Comparison of ENCODE assay signal across 9 mouse cellular contexts in genomic region chr14:25567245-25567644, GRCm38 (mm10).
DNase-seq lines count a peak whose midpoint lies in the region; ATAC-seq and TF ChIP-seq lines count a peak whose summit lies in the region.
"Had no signal": no experiment of that assay in that cellular context is flagged by ENCODE, and none has a peak within 500 bp of the region (broad histone marks: within the 10 kb centered on the region; RNA-seq: fewer than 3 reads in every experiment).

No protein-coding gene starts in this region.

- peak; percentile 84 for DNase-seq in kidney, adult 18-20 months
- peak; percentile 44 for DNase-seq in c-Kit-negative CD71-positive TER-119-positive erythroid progenitor cells, embryonic 14.5 days (ENCODE audit: low read depth, low spot score)
- peak; percentile 44 to 53 for DNase-seq in gastrocnemius, adult 8-10 months (ENCODE audit: low spot score in 2 of 2)
- DNase-seq in left cerebral cortex, postnatal 36 days (ENCODE audit: low spot score in 2 of 2), result peak; percentile 43 to 71
- peak; percentile 78 to 81 for DNase-seq in thymus, postnatal 36 days

- H3K27ac ChIP-seq in kidney, embryonic 14.5 days (ENCODE audit: low read depth, low read length), result no peak overlapping the region
- H3K27ac ChIP-seq: embryonic facial prominence, embryonic 12.5 days had no signal

- no peaks in the 10 kb centered on the region for H3K9me3 ChIP-seq in kidney, embryonic 14.5 days (ENCODE audit: control insufficient read depth, low read length)
- no peaks in the 10 kb centered on the region for H3K9me3 ChIP-seq in E14TG2a.4 (ENCODE audit: low read length)
- H3K9me3 ChIP-seq: embryonic facial prominence, embryonic 12.5 days had no signal

- peaks cover 11% of the 10 kb centered on the region for H3K4me1 ChIP-seq in kidney, embryonic 14.5 days (ENCODE audit: control insufficient read depth, insufficient read depth, low read length)
- H3K4me1 ChIP-seq in E14TG2a.4 (replicated peaks; ENCODE audit: low read depth, low read length), result peaks cover 33% of the 10 kb centered on the region

- intact Hi-C loops in left cerebral cortex, postnatal 36 days (cut with DNase I), result loop anchor here (5.0 kb wide), 1 partner anchor 450 kb away; no protein-coding TSS in a partner anchor

- TF ChIP-seq CTCF in E14TG2a.4 (conservative IDR thresholded peaks at IDR 0.05; ENCODE audit: low read length), result peak; percentile 68

- WGBS in kidney, embryonic 14.5 days, result 49% methylated on average over 3 of the region's 3 CpGs

- no peak overlapping the region for H3K4me2 ChIP-seq in kidney, embryonic 14.5 days (replicated peaks; ENCODE audit: low read depth, low read length)
- H3K4me2 ChIP-seq: embryonic facial prominence, embryonic 12.5 days had no signal

- peaks cover 11% of the 10 kb centered on the region for H3K36me3 ChIP-seq in kidney, embryonic 14.5 days (ENCODE audit: control insufficient read depth, insufficient read depth, low read length)
- H3K36me3 ChIP-seq in E14TG2a.4 (ENCODE audit: insufficient read depth, low read length), result no peaks in the 10 kb centered on the region

- H3K9ac ChIP-seq in kidney, embryonic 14.5 days (ENCODE audit: low read depth, low read length), result no peak overlapping the region
- H3K9ac ChIP-seq: embryonic facial prominence, embryonic 12.5 days had no signal

- no peak for ATAC-seq in kidney, embryonic 14.5 days (ENCODE audit: low FRiP score, low TSS enrichment)
- 0 out of 2 replicates have a peak, but pooled peaks have one; percentile 40 for ATAC-seq in monocyte, adult 5-6 weeks (replicated peaks; ENCODE audit: insufficient number of reproducible peaks, low FRiP score, low TSS enrichment, poor library complexity, severe bottlenecking)

- H3K4me3 ChIP-seq in kidney, embryonic 14.5 days (ENCODE audit: low read length), result no peak overlapping the region
- H3K4me3 ChIP-seq in E14TG2a.4 (replicated peaks; ENCODE audit: low read length), result no peak overlapping the region
- H3K4me3 ChIP-seq: embryonic facial prominence, embryonic 12.5 days had no signal

- H3K27me3 ChIP-seq in kidney, embryonic 14.5 days (ENCODE audit: control insufficient read depth, insufficient read depth, low read length), result no peaks in the 10 kb centered on the region
- H3K27me3 ChIP-seq in E14TG2a.4 (ENCODE audit: insufficient read depth, low read length), result peaks cover 3% of the 10 kb centered on the region; the same call in 1 of the 2 replicates
- H3K27me3 ChIP-seq: embryonic facial prominence, embryonic 12.5 days had no signal
